Mouse (Mus musculus): ENCODE data around the gene Pacs1.
"Not testable (repeated sequence)": the region's sequence is repeated elsewhere in the genome, so short reads cannot be mapped to it uniquely, and the experiment has no call there.

Gene Pacs1

GRCm38 (mm10) chr19:5094746-5095417, 178.0 kb downstream of the Pacs1 start:
- DNase-seq, result no peak

GRCm38 (mm10) chr19:5094243-5094632, 178.7 kb downstream of the Pacs1 start:
- peak; percentile 70 to 91 for DNase-seq

GRCm38 (mm10) chr19:5093481-5094242, 179.3 kb downstream of the Pacs1 start:
- DNase-seq, result no peak

- DNase-seq, result no peak
Observed at GRCm38 (mm10) chr19:5092083-5092482, 180.8 kb downstream of the Pacs1 start.

GRCm38 (mm10) chr19:5089324-5089723, 183.6 kb downstream of the Pacs1 start:
- no peak for DNase-seq

GRCm38 (mm10) chr19:5087884-5088728, 184.8 kb downstream of the Pacs1 start, which contains the start of gene Yif1a:
Gene Yif1a (plus strand): TSS chr19:5088538.
- DNase-seq, result peak; percentile 80 to 85

GRCm38 (mm10) chr19:5086533-5086932, 186.4 kb downstream of the Pacs1 start:
- DNase-seq, result not testable (repeated sequence)

- DNase-seq, result no peak
Observed at GRCm38 (mm10) chr19:5085145-5085863, 187.6 kb downstream of the Pacs1 start, which contains the start of gene Tmem151a. Gene Tmem151a (minus strand): TSS chr19:5085531.

- no peak for DNase-seq
Observed at GRCm38 (mm10) chr19:5084834-5085144, 188.1 kb downstream of the Pacs1 start.

- no peak for DNase-seq
Observed at GRCm38 (mm10) chr19:5083961-5084833, 188.7 kb downstream of the Pacs1 start.
